Mouse (Mus musculus) heart, embryonic 12.5 days (tissue): ENCODE measurements at regions not wholly inside any gene's neighbourhood (a gene's known extent, or its start where the extent isn't known, plus 50 kb on each side); places are given as distances from the start of the nearest gene placed in this dataset.

Experiments
- ATAC-seq: fragments of 200-750 bp; cut with Nextera tagmentation; 2 replicates; pipeline ENCODE4 v1.8.0; 2017; ENCODE audit warnings: moderate TSS enrichment, moderate library complexity; ENCODE audit not compliant: insufficient number of reproducible peaks, low FRiP score
- H3K27ac ChIP-seq: fragments of 300-500 bp; sonication (generic); 2 replicates; pipeline ENCODE4 v1.5.1; 2016; ENCODE audit warnings: mild to moderate bottlenecking, moderate library complexity; ENCODE audit not compliant: poor library complexity, severe bottlenecking
- H3K27me3 ChIP-seq: fragments of 300-500 bp; sonication (generic); replicated peaks from 2 replicates; pipeline ENCODE4 v1.6.1; 2016; ENCODE audit warnings: mild to moderate bottlenecking, moderate library complexity
- H3K36me3 ChIP-seq: fragments of 300-500 bp; sonication (generic); 2 replicates; pipeline ENCODE4 v1.6.1; 2016; ENCODE audit warnings: mild to moderate bottlenecking, moderate library complexity
- H3K4me1 ChIP-seq: fragments of 300-500 bp; sonication (generic); replicated peaks from 2 replicates; pipeline ENCODE4 v1.6.1; 2016; ENCODE audit warnings: mild to moderate bottlenecking
- H3K4me2 ChIP-seq: fragments of 300-500 bp; sonication (generic); 2 replicates; pipeline ENCODE4 v1.6.1; 2016; ENCODE audit warnings: mild to moderate bottlenecking, moderate library complexity
- H3K4me3 ChIP-seq: fragments of 300-500 bp; sonication (generic); 2 replicates; pipeline ENCODE4 v1.5.1; 2016; ENCODE audit warnings: mild to moderate bottlenecking
- H3K9ac ChIP-seq: fragments of 300-500 bp; sonication (generic); 2 replicates; pipeline ENCODE4 v1.6.1; 2016; ENCODE audit warnings: mild to moderate bottlenecking, moderate library complexity
- H3K9me3 ChIP-seq: fragments of 300-500 bp; sonication (generic); replicated peaks from 2 replicates; pipeline ENCODE4 v1.6.1; 2016; ENCODE audit warnings: mild to moderate bottlenecking, moderate library complexity
- WGBS: fragments of 180-500 bp; shearing (Covaris S2); methylation state at CpG from one replicate; pipeline ENCODE4 v1.1.7; 2016; 5-methylcytosine and 5-hydroxymethylcytosine counted together

DNA sequence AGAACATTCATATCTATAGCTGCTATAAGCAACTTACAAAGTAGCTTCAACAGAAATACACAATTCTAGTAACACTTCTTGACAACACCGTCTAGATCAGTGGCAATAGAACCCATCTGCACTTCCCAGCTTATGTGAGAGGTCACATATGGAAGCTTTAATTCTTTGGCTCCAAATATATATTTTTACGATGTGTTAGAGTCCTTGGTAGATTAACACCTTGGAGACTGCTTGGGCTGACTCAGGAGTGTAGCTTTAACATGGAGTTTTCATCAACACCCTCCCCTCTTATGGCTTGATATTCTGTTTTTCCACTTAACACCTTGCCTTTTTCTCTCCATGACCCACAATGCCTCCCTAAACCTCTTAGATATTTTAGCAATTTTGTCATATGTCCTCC is 221.1 kb downstream of the AI593442 start:
- H3K36me3 ChIP-seq = no peaks in the 10 kb centered on the region
- H3K4me3 ChIP-seq = no peak overlapping the region
- 73% methylated on average over 2 of the region's 2 CpGs for WGBS
- H3K4me1 ChIP-seq = no peaks in the 10 kb centered on the region
- H3K27me3 ChIP-seq = no peaks in the 10 kb centered on the region
- no peak overlapping the region for H3K9ac ChIP-seq
- H3K27ac ChIP-seq = no peak overlapping the region
- ATAC-seq = no peak
- H3K4me2 ChIP-seq = no peak overlapping the region
- H3K9me3 ChIP-seq = no peaks in the 10 kb centered on the region

DNA sequence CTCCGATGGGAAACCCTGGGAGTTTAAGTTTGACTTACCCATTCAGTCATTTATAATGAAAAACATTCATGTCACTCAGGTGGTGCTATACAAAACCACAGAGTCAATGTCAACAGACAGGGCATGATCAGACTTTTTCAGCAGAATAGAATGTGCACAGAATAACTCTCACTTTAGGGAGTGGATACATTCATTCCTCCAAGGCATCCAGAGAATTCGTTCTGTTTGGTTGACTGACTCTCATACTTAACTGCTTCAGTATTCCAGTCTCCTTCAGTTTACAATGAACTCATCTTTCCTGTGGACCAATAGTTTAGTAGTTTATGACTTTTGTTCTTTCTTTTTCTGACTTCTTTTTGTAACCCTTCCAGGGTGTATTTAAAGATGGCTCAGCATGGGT is 225.1 kb downstream of the AI593442 start:
- WGBS = 76% methylated on average over 2 of the region's 2 CpGs
- no peak for ATAC-seq
- H3K4me2 ChIP-seq = no peak overlapping the region

DNA sequence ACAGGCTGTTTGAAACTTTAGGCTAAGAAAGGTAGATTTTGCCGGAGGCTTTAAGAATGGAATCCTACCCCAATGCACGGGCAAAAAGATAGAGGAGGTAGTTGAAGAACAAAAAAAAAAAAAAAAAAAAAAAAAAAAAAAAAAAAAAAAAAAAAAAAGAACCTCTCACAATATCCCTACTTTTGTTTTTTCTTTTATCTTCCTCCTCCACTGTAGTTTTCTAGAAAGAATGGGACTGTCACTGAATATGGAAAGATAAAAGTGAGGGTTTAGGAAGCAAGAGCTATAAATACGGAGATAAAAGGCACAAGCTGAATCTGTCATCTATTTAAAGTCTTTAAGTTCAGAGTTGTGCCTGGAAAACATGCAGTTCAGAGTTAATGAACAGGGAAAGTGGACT is 227.8 kb downstream of the AI593442 start:
- Histone ChIP-seq H3K4me1 (no peaks in the 10 kb centered on the region), H3K27me3 (no peaks in the 10 kb centered on the region), H3K36me3 (no peaks in the 10 kb centered on the region), H3K4me3 (no peak overlapping the region), H3K27ac (no peak overlapping the region), H3K9me3 (no peaks in the 10 kb centered on the region), H3K9ac (no peak overlapping the region), H3K4me2 (no peak overlapping the region)
- no peak for ATAC-seq
- 77% methylated on average over 3 of the region's 3 CpGs for WGBS

More for the DNA sequence above, 225.1 kb downstream of the AI593442 start:
- Histone ChIP-seq H3K4me1 (no peaks in the 10 kb centered on the region), H3K27ac (no peak overlapping the region), H3K4me3 (no peak overlapping the region), H3K27me3 (no peaks in the 10 kb centered on the region), H3K9me3 (no peaks in the 10 kb centered on the region), H3K36me3 (no peaks in the 10 kb centered on the region), H3K9ac (no peak overlapping the region)

DNA sequence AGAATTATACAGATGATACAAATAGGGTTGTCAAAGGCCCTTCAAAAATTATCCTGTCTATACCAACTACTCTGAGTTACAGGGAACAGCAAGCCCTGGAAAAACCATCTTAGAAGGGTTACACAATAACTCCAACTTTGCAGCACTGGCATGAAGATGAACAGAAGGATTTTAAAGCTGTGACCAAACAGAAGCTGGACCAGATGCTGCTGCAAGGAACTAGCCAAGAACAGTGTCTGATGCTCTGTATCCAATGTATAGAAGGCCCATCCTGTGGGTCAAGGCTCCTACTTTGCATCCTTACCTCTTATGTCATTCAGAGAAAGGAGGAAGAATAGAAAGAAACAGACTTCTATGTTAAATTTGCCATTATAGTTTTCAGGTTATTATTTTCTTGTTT is 231.3 kb downstream of the AI593442 start:
- ATAC-seq = no peak
- Histone ChIP-seq H3K4me3 (no peak overlapping the region), H3K27me3 (no peaks in the 10 kb centered on the region), H3K4me2 (no peak overlapping the region), H3K9me3 (no peaks in the 10 kb centered on the region), H3K27ac (no peak overlapping the region), H3K36me3 (no peaks in the 10 kb centered on the region), H3K4me1 (no peaks in the 10 kb centered on the region), H3K9ac (no peak overlapping the region)

DNA sequence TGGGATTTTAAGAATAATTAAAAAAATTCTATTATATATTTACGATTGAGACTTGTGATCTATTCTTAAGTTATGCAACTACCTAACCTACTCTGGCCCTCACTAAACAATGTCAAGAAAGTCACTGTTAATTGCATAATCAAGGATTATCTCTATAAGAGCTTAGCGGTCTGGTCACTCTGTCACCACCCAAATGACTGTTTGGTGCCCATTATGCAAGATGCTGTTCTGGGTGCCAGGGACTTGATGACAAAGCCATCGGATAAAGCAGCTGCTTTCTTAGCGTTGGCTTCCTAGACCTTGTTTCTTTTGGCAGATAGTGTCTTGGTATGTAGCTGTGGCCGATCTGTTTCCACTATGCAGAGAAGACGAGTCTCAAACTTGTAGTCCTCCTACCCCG is 236.4 kb downstream of the AI593442 start:
- H3K4me2 ChIP-seq = no peak overlapping the region
- no peaks in the 10 kb centered on the region for H3K4me1 ChIP-seq
- H3K4me3 ChIP-seq = no peak overlapping the region
- H3K27ac ChIP-seq = no peak overlapping the region
- H3K27me3 ChIP-seq = no peaks in the 10 kb centered on the region
- no peak for ATAC-seq
- H3K9me3 ChIP-seq = no peaks in the 10 kb centered on the region
- no peak overlapping the region for H3K9ac ChIP-seq
- no peaks in the 10 kb centered on the region for H3K36me3 ChIP-seq
- 65% methylated on average over 7 of the region's 7 CpGs for WGBS

DNA sequence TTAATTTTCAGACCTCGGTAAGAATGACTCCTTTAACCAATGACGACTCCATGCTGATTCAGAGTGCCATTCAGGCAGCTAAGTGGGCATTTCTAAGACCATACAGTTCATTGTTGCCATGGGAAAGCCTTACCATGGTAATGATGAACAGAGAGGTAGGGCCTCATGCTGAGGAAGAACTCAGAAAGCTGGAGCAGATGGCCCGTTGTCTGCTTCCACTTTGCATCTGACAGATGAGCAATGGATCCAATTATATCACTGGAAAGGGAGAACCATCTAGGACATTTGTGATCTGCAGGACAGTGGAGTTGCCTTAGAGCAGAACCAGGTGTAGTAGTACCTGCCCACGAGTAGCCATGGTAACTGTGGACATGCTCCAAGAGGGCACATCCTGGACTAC is 245.4 kb downstream of the AI593442 start:
- H3K4me2 ChIP-seq = no peak overlapping the region
- no peaks in the 10 kb centered on the region for H3K27me3 ChIP-seq
- no peak overlapping the region for H3K9ac ChIP-seq
- no peak overlapping the region for H3K27ac ChIP-seq
- WGBS = 58% methylated on average over 4 of the region's 4 CpGs
- H3K9me3 ChIP-seq = no peaks in the 10 kb centered on the region; the same call in 1 of the 2 replicates
- H3K4me3 ChIP-seq = no peak overlapping the region
- ATAC-seq = no peak
- H3K4me1 ChIP-seq = no peaks in the 10 kb centered on the region
- H3K36me3 ChIP-seq = no peaks in the 10 kb centered on the region

DNA sequence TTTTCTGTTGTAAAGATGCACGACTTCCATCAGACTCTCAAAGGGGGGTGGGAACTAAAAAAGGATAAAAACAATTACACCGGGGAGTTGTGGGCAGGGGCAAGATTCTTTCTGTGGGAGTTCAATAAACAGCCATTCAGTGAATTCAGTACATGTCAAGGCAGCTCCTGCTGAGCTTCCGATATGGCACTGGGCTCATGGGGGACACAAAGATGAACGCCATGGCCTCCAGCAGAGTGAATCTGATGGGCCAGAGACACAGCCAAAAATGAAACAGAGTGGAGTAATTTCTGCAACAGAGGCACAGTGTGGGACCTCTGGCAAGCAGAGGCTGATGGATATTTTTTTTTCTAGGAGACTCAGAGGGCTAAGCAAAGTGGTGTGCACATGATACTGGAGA is 254.2 kb downstream of the AI593442 start:
- 69% methylated on average over 4 of the region's 4 CpGs for WGBS
- H3K27me3 ChIP-seq = no peaks in the 10 kb centered on the region
- H3K9ac ChIP-seq = no peak overlapping the region
- H3K27ac ChIP-seq = no peak overlapping the region
- no peak overlapping the region for H3K4me3 ChIP-seq
- no peaks in the 10 kb centered on the region for H3K9me3 ChIP-seq
- H3K36me3 ChIP-seq = no peaks in the 10 kb centered on the region
- ATAC-seq = no peak
- no peak overlapping the region for H3K4me2 ChIP-seq
- H3K4me1 ChIP-seq = no peaks in the 10 kb centered on the region

DNA sequence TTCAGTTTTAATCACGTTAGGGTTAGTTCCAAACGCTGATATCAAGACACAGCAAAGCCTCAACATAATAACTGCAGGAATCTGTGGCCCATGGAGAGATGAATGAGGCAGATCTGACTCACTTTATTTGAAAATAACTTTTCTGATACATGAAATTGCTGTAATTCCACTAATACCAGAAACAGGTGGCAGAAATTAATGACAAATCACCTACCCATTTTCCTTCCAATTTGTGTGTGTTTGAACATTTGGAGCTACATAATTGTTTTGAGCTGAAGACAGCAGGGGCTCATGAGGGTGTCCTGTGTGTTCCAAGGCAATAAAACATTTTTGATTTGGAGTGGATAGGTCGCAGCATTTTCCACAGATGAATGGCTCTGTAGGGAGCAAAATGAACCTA is 254.2 kb upstream of the Zc3h12c start:
- Histone ChIP-seq H3K27ac (no peak overlapping the region), H3K9ac (no peak overlapping the region), H3K4me1 (no peaks in the 10 kb centered on the region), H3K36me3 (no peaks in the 10 kb centered on the region), H3K9me3 (no peaks in the 10 kb centered on the region), H3K27me3 (no peaks in the 10 kb centered on the region), H3K4me3 (no peak overlapping the region), H3K4me2 (no peak overlapping the region)
- no peak for ATAC-seq
- 71% methylated on average over 3 of the region's 3 CpGs for WGBS

DNA sequence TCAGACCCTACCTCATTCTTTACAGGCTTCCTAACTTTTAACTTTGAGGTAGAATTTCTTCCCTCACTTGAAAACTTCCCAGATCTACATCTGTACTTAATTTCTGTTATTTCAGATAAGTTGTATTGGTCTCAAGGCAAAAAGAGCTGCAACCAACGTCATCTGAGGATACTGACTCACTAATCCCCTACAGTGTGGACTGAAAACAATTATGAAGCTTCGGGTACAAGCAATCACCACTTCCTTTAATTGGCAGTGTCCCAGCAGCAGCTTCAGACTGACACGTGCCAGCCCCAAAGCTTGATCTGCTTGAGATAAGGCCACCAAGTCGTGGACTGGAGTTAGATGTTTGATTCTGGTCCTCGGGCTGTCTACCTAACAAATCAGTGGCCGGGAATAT is 247.3 kb upstream of the Zc3h12c start:
- Histone ChIP-seq H3K4me2 (no peak overlapping the region), H3K9me3 (no peaks in the 10 kb centered on the region), H3K9ac (no peak overlapping the region), H3K27me3 (no peaks in the 10 kb centered on the region), H3K4me3 (no peak overlapping the region), H3K27ac (no peak overlapping the region), H3K36me3 (no peaks in the 10 kb centered on the region), H3K4me1 (no peaks in the 10 kb centered on the region)
- no peak for ATAC-seq
- 33% methylated on average over 6 of the region's 6 CpGs for WGBS

DNA sequence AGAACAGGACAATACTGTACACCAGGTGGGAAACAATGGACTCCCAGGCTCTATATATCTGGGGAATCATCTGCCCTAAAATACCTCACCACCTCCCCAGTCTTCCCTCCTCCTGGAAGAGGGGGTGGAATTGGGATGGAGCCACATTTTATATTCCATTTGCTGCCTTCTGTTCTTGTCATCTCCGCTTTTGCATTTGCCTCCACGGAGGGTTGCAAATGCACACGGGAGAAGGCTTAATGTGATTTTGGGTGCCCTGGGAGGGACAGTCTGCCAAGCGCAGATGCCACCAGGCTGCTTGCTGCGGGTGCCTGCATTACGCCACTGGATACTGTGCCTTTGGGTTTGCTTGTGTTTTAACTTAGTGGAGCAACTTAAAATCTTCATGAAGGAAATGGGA is 239.5 kb upstream of the Zc3h12c start:
- ATAC-seq = no peak
- H3K4me1 ChIP-seq = no peaks in the 10 kb centered on the region
- no peak overlapping the region for H3K27ac ChIP-seq
- H3K4me3 ChIP-seq = no peak overlapping the region
- H3K27me3 ChIP-seq = no peaks in the 10 kb centered on the region
- no peaks in the 10 kb centered on the region for H3K36me3 ChIP-seq
- H3K4me2 ChIP-seq = no peak overlapping the region
- 78% methylated on average over 6 of the region's 6 CpGs for WGBS
- no peaks in the 10 kb centered on the region for H3K9me3 ChIP-seq
- no peak overlapping the region for H3K9ac ChIP-seq

DNA sequence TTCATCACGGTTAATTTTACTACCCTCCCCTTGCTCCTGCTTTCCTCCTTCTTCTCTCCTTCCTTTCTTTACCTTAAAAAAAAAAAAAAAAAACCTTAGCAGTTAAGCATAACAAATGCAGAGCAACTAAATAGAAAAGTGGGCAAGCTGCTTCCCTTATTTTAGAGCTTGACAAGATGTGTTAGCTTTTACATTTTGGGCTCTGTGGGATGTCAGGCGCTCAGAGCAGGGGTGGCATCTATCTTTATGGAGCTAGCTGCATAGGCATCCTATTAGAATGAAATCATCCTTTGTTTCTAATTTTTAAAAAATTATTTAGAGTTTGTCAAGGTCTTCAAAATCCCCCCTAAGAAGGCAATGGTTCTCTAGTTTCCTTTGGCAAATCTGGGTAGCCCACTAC is 234.1 kb upstream of the Zc3h12c start:
- H3K4me3 ChIP-seq = no peak overlapping the region
- no peak overlapping the region for H3K9ac ChIP-seq
- 66% methylated on average over 2 of the region's 2 CpGs for WGBS
- H3K27me3 ChIP-seq = no peaks in the 10 kb centered on the region
- H3K4me2 ChIP-seq = no peak overlapping the region
- ATAC-seq = no peak
- H3K36me3 ChIP-seq = no peaks in the 10 kb centered on the region
- H3K9me3 ChIP-seq = no peaks in the 10 kb centered on the region
- H3K4me1 ChIP-seq = no peaks in the 10 kb centered on the region
- H3K27ac ChIP-seq = no peak overlapping the region

DNA sequence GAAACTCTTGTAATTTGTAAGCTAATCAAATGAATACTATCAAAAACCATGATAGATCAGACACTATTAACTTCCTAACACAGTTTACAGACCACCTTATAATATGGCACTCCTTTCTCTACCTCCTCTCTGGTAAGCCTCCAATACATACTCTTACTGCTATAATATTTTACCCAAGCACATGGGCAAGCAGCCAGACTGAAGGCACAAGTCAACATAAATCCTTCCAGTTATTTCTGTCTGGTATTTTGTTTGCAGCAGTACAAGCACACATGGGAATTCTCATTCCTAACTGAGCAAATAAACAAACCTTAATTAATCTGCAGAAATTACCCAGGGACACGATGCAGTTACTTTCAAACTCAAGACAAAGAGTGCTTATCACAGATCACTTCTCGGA is 210.7 kb upstream of the Zc3h12c start:
- no peak overlapping the region for H3K4me3 ChIP-seq
- no peak for ATAC-seq
- no peaks in the 10 kb centered on the region for H3K27me3 ChIP-seq
- no peaks in the 10 kb centered on the region for H3K9me3 ChIP-seq
- H3K27ac ChIP-seq = no peak overlapping the region
- no peak overlapping the region for H3K9ac ChIP-seq
- no peaks in the 10 kb centered on the region for H3K36me3 ChIP-seq
- H3K4me1 ChIP-seq = no peaks in the 10 kb centered on the region
- WGBS = 57% methylated on average over 2 of the region's 2 CpGs
- no peak overlapping the region for H3K4me2 ChIP-seq
